Mouse (Mus musculus) small intestine, adult 2 months (tissue): ENCODE measurements around the gene Sec23a.

Experiments used
- CTCF ChIP-seq: fragments of 200-500 bp; IDR thresholded peaks from 2 replicates; pipeline ENCODE4 v1.5.1; 2012; ENCODE audit warnings: low read depth, mild to moderate bottlenecking, control low read depth, inconsistent platforms, low read length, moderate library complexity, mixed read lengths; ENCODE audit not compliant: insufficient replicate concordance, insufficient read length; ENCODE audit errors: extremely low read depth
- POLR2A ChIP-seq: fragments of 200-500 bp; IDR thresholded peaks from 2 replicates; pipeline ENCODE4 v1.6.1; 2012; ENCODE audit warnings: low read depth, mild to moderate bottlenecking, control low read depth, inconsistent platforms, low read length, moderate library complexity

GRCm38 (mm10) chr12:59019891-59020290 is 8.1 kb upstream of the Sec23a start:
- TF ChIP-seq CTCF: no peak
- no peak for TF ChIP-seq POLR2A
